In genomic region chr11:97362649-97362942, GRCm38 (mm10) we compare ENCODE assay signal across 8 mouse cellular contexts. TPM values are rescaled to one million over a fixed set of nuclear protein-coding genes. Genes with fewer than 3 reads are reported as not detected.
DNase-seq lines count a peak whose midpoint lies in the region; ATAC-seq and TF ChIP-seq lines count a peak whose summit lies in the region.

No protein-coding gene starts in this region.

- H3K9ac ChIP-seq in heart, embryonic 13.5 days = peak overlapping the region; percentile 100
- H3K9ac ChIP-seq in limb, embryonic 13.5 days = peak overlapping the region; percentile 99
- peak overlapping the region; percentile 98 for H3K9ac ChIP-seq in midbrain, postnatal 0 days (replicated peaks; ENCODE audit: low read length, poor library complexity, severe bottlenecking)

- TF ChIP-seq CTCF in midbrain, postnatal 0 days (IDR thresholded peaks at IDR 0.05) = no peak

- under 1% methylated on average over 27 of the region's 39 CpGs for WGBS in heart, embryonic 13.5 days
- WGBS in limb, embryonic 13.5 days = under 1% methylated on average over 21 of the region's 39 CpGs
- under 1% methylated on average over 31 of the region's 39 CpGs for WGBS in midbrain, postnatal 0 days

- H3K4me3 ChIP-seq in heart, embryonic 13.5 days = peak overlapping the region; percentile 99
- peak overlapping the region; percentile 98 for H3K4me3 ChIP-seq in limb, embryonic 13.5 days
- H3K4me3 ChIP-seq in midbrain, postnatal 0 days (ENCODE audit: low read depth, low read length) = peak overlapping the region; percentile 96

- no peaks in the 10 kb centered on the region for H3K27me3 ChIP-seq in heart, embryonic 13.5 days (replicated peaks)
- H3K27me3 ChIP-seq in limb, embryonic 13.5 days = no peaks in the 10 kb centered on the region
- no peaks in the 10 kb centered on the region for H3K27me3 ChIP-seq in midbrain, postnatal 0 days (ENCODE audit: insufficient read depth, low read length)

- H3K27ac ChIP-seq in heart, embryonic 13.5 days (replicated peaks) = peak overlapping the region; percentile 97
- peak overlapping the region; percentile 76 for H3K27ac ChIP-seq in limb, embryonic 13.5 days
- H3K27ac ChIP-seq in midbrain, postnatal 0 days (ENCODE audit: low read depth, low read length) = peak overlapping the region; percentile 83

- H3K4me2 ChIP-seq in heart, embryonic 13.5 days = peak overlapping the region; percentile 77
- H3K4me2 ChIP-seq in limb, embryonic 13.5 days (replicated peaks) = peak overlapping the region; percentile 82
- peak overlapping the region; percentile 95 for H3K4me2 ChIP-seq in midbrain, postnatal 0 days (ENCODE audit: low read depth, low read length, poor library complexity, severe bottlenecking)

- no peaks in the 10 kb centered on the region; the same call in 1 of the 2 replicates for H3K36me3 ChIP-seq in heart, embryonic 13.5 days
- H3K36me3 ChIP-seq in limb, embryonic 13.5 days = no peaks in the 10 kb centered on the region
- no peaks in the 10 kb centered on the region for H3K36me3 ChIP-seq in midbrain, postnatal 0 days (ENCODE audit: insufficient read depth, low read length)

- no peak for DNase-seq in cerebellum, adult 9-11 months
- peak; percentile 42 for DNase-seq in spleen, adult 12 weeks (ENCODE audit: low spot score)
- no peak for DNase-seq in spleen, postnatal 10 days (ENCODE audit: low spot score in 2 of 2)
- DNase-seq in midbrain, postnatal 0 days (ENCODE audit: low spot score) = no peak

- ATAC-seq in cerebellum, adult (ENCODE audit: insufficient number of reproducible peaks, low FRiP score, low TSS enrichment) = 0 out of 2 replicates have a peak, but pooled peaks have one; percentile 20
- no peak; the same call in 1 of the 2 replicates for ATAC-seq in heart, embryonic 13.5 days (ENCODE audit: extremely low read depth, insufficient number of reproducible peaks, low FRiP score, low TSS enrichment)
- peak; percentile 28 for ATAC-seq in limb, embryonic 13.5 days (ENCODE audit: low FRiP score, low read depth)
- ATAC-seq in midbrain, postnatal 0 days (ENCODE audit: low FRiP score) = no peak
- no peak for ATAC-seq in erythroid progenitor cell, adult 5-6 weeks (replicated peaks; ENCODE audit: low FRiP score, poor library complexity, severe bottlenecking)

- peaks cover 35% of the 10 kb centered on the region for H3K4me1 ChIP-seq in heart, embryonic 13.5 days
- peaks cover 30% of the 10 kb centered on the region for H3K4me1 ChIP-seq in limb, embryonic 13.5 days
- peaks cover 13% of the 10 kb centered on the region for H3K4me1 ChIP-seq in midbrain, postnatal 0 days (ENCODE audit: insufficient read depth, low read length)

- H3K9me3 ChIP-seq in heart, embryonic 13.5 days = no peaks in the 10 kb centered on the region
- H3K9me3 ChIP-seq in limb, embryonic 13.5 days = no peaks in the 10 kb centered on the region
- H3K9me3 ChIP-seq in midbrain, postnatal 0 days (ENCODE audit: low read length) = no peaks in the 10 kb centered on the region

RNA-seq across cellular contexts. Expression of gene Socs7, which starts 0.2 kb away (rescaled TPM):
- polyA plus RNA-seq in heart, embryonic 13.5 days (2015; fragmentation: Nextera tagmentation; extraction: Ambion mirVana) = 3.2 and 3.4 TPM in 2 replicates
- polyA plus RNA-seq in limb, embryonic 13.5 days (2015; fragmentation: Nextera tagmentation; extraction: Ambion mirVana) = 4.4 and 4.9 TPM in 2 replicates
- 54.9 and 60.4 TPM in 2 replicates for total RNA-seq in midbrain, postnatal 0 days (2014; rRNA removed)
- 6.9 and 7.4 TPM in 2 replicates for polyA plus RNA-seq in midbrain, postnatal 0 days (2015; fragmentation: Nextera tagmentation; extraction: Ambion mirVana)
- 2.5 and 2.9 TPM in 2 replicates for total RNA-seq in erythroid progenitor cell, adult 5-6 weeks (2015; ENCODE audit: low replicate concordance)
- total RNA-seq in erythroid progenitor cell, adult 5-6 weeks (2017; ENCODE audit: low replicate concordance) = 5.4 and 6.0 TPM in 2 replicates

RNA-seq across cellular contexts. Expression of gene Gpr179, which starts 10.7 kb away (rescaled TPM):
- 0.03 and 0.04 TPM in 2 replicates for polyA plus RNA-seq in heart, embryonic 13.5 days (2015; fragmentation: Nextera tagmentation; extraction: Ambion mirVana)
- 0.04 and 0.09 TPM in 2 replicates for polyA plus RNA-seq in limb, embryonic 13.5 days (2015; fragmentation: Nextera tagmentation; extraction: Ambion mirVana)
- total RNA-seq in midbrain, postnatal 0 days (2014; rRNA removed) = 0.57 and 0.71 TPM in 2 replicates
- polyA plus RNA-seq in midbrain, postnatal 0 days (2015; fragmentation: Nextera tagmentation; extraction: Ambion mirVana) = 0.66 and 0.78 TPM in 2 replicates
- not detected in 2 replicates for total RNA-seq in erythroid progenitor cell, adult 5-6 weeks (2015; ENCODE audit: low replicate concordance)
- total RNA-seq in erythroid progenitor cell, adult 5-6 weeks (2017; ENCODE audit: low replicate concordance) = 0.15 TPM in 1 of 2 replicates, not detected in the other

RNA-seq across cellular contexts. Expression of gene Mrpl45, which starts 47.1 kb away (rescaled TPM):
- 51.7 and 56.7 TPM in 2 replicates for polyA plus RNA-seq in heart, embryonic 13.5 days (2015; fragmentation: Nextera tagmentation; extraction: Ambion mirVana)
- polyA plus RNA-seq in limb, embryonic 13.5 days (2015; fragmentation: Nextera tagmentation; extraction: Ambion mirVana) = 42.5 and 45.8 TPM in 2 replicates
- 21.4 and 29.1 TPM in 2 replicates for total RNA-seq in midbrain, postnatal 0 days (2014; rRNA removed)
- 33.0 and 36.0 TPM in 2 replicates for polyA plus RNA-seq in midbrain, postnatal 0 days (2015; fragmentation: Nextera tagmentation; extraction: Ambion mirVana)
- total RNA-seq in erythroid progenitor cell, adult 5-6 weeks (2015; ENCODE audit: low replicate concordance) = 13.4 and 15.5 TPM in 2 replicates
- total RNA-seq in erythroid progenitor cell, adult 5-6 weeks (2017; ENCODE audit: low replicate concordance) = 3.6 and 5.9 TPM in 2 replicates

RNA-seq across cellular contexts. Expression of gene Arhgap23, which starts 52.7 kb away (rescaled TPM):
- 6.6 and 6.9 TPM in 2 replicates for polyA plus RNA-seq in heart, embryonic 13.5 days (2015; fragmentation: Nextera tagmentation; extraction: Ambion mirVana)
- 6.7 and 7.2 TPM in 2 replicates for polyA plus RNA-seq in limb, embryonic 13.5 days (2015; fragmentation: Nextera tagmentation; extraction: Ambion mirVana)
- total RNA-seq in midbrain, postnatal 0 days (2014; rRNA removed) = 80.2 and 80.9 TPM in 2 replicates
- polyA plus RNA-seq in midbrain, postnatal 0 days (2015; fragmentation: Nextera tagmentation; extraction: Ambion mirVana) = 9.2 and 9.6 TPM in 2 replicates
- 76.8 and 82.6 TPM in 2 replicates for total RNA-seq in erythroid progenitor cell, adult 5-6 weeks (2015; ENCODE audit: low replicate concordance)
- total RNA-seq in erythroid progenitor cell, adult 5-6 weeks (2017; ENCODE audit: low replicate concordance) = 65.7 and 71.1 TPM in 2 replicates

Comparison
In these comparisons a context has a peak if more than half of its experiments do, and no peak if none do; other contexts are left out.
1. ATAC-seq: peak in cerebellum, adult (single experiment) and limb, embryonic 13.5 days (single experiment); none in heart, embryonic 13.5 days (single experiment), midbrain, postnatal 0 days (single experiment) and erythroid progenitor cell, adult 5-6 weeks (single experiment).
2. Peak in every context shown above with its lines, with median percentiles within 50 percentile points of each other: H3K27ac ChIP-seq, H3K4me2 ChIP-seq, H3K4me3 ChIP-seq and H3K9ac ChIP-seq.